Mouse (Mus musculus): ENCODE results near the gene Celf3. TPM values are rescaled to one million over a fixed set of nuclear protein-coding genes. Genes with fewer than 3 reads are reported as not detected.

The Celf3 gene
- polyA plus RNA-seq, 1 experiment from 2014 or later = 222 TPM

GRCm38 (mm10) chr3:94465632-94466430 is 12.3 kb upstream of the Celf3 start:
- no peak; the same call in 1 of the 2 replicates for ATAC-seq (ENCODE audit: low FRiP score, low read depth)
- Histone ChIP-seq H3K4me3 (no peak overlapping the region), H3K4me1 (peaks cover 38% of the 10 kb centered on the region), H3K9me3 (no peaks in the 10 kb centered on the region), H3K9ac (replicated peaks) (no peak overlapping the region), H3K27ac (replicated peaks) (peak overlapping the region; percentile 75), H3K4me2 (replicated peaks) (no peak overlapping the region), H3K27me3 (no peaks in the 10 kb centered on the region), H3K36me3 (no peaks in the 10 kb centered on the region)
- 40% methylated on average over 13 of the region's 13 CpGs for WGBS

- peaks cover 48% of the 10 kb centered on the region for H3K4me1 ChIP-seq
- WGBS = 67% methylated on average over 3 of the region's 3 CpGs
- no peak overlapping the region for H3K27ac ChIP-seq (replicated peaks)
- ATAC-seq (ENCODE audit: low FRiP score, low read depth) = no peak
- H3K9me3 ChIP-seq = no peaks in the 10 kb centered on the region
- H3K27me3 ChIP-seq = no peaks in the 10 kb centered on the region
- no peaks in the 10 kb centered on the region for H3K36me3 ChIP-seq
- no peak overlapping the region for H3K9ac ChIP-seq (replicated peaks)
- no peak overlapping the region for H3K4me2 ChIP-seq (replicated peaks)
- H3K4me3 ChIP-seq = no peak overlapping the region
These were observed 9.2 kb upstream of the Celf3 start for GRCm38 (mm10) chr3:94468931-94469330.

- Histone ChIP-seq H3K36me3 (no peaks in the 10 kb centered on the region), H3K4me2 (replicated peaks) (peak overlapping the region; percentile 54), H3K9ac (replicated peaks) (no peak overlapping the region; the same call in 1 of the 2 replicates), H3K4me3 (peak overlapping the region; percentile 36), H3K9me3 (no peaks in the 10 kb centered on the region), H3K27me3 (no peaks in the 10 kb centered on the region), H3K4me1 (peaks cover 40% of the 10 kb centered on the region), H3K27ac (replicated peaks) (0 out of 2 replicates have a peak overlapping the region, but pooled peaks have one; percentile 6)
- WGBS = 8% methylated on average over 28 of the region's 28 CpGs
- ATAC-seq (ENCODE audit: low FRiP score, low read depth) = peak; percentile 79
These were observed 5.5 kb upstream of the Celf3 start for GRCm38 (mm10) chr3:94472447-94473114.

GRCm38 (mm10) chr3:94473115-94473505 is 5.0 kb upstream of the Celf3 start:
- ATAC-seq (ENCODE audit: low FRiP score, low read depth) = no peak
- WGBS = 47% methylated on average over 10 of the region's 10 CpGs
- no peak overlapping the region for H3K9ac ChIP-seq (replicated peaks)
- H3K4me2 ChIP-seq (replicated peaks) = peak overlapping the region; percentile 54
- H3K36me3 ChIP-seq = no peaks in the 10 kb centered on the region
- H3K27me3 ChIP-seq = no peaks in the 10 kb centered on the region
- no peaks in the 10 kb centered on the region for H3K9me3 ChIP-seq
- 0 out of 2 replicates have a peak overlapping the region, but pooled peaks have one; percentile 6 for H3K27ac ChIP-seq (replicated peaks)
- H3K4me3 ChIP-seq = no peak overlapping the region
- peaks cover 44% of the 10 kb centered on the region for H3K4me1 ChIP-seq

- 75% methylated on average over 5 of the region's 5 CpGs for WGBS
These were observed 4.4 kb upstream of the Celf3 start for GRCm38 (mm10) chr3:94473567-94474232.

GRCm38 (mm10) chr3:94476301-94477035 is 1.6 kb upstream of the Celf3 start:
- peaks cover 9% of the 10 kb centered on the region for H3K36me3 ChIP-seq
- H3K27ac ChIP-seq (replicated peaks) = peak overlapping the region; percentile 32; the same call in 1 of the 2 replicates
- no peak overlapping the region for H3K4me3 ChIP-seq
- H3K4me1 ChIP-seq = peaks cover 62% of the 10 kb centered on the region
- 56% methylated on average over 8 of the region's 8 CpGs for WGBS
- H3K4me2 ChIP-seq (replicated peaks) = no peak overlapping the region
- ATAC-seq (ENCODE audit: low FRiP score, low read depth) = no peak
- no peak overlapping the region for H3K9ac ChIP-seq (replicated peaks)
- H3K9me3 ChIP-seq = no peaks in the 10 kb centered on the region
- H3K27me3 ChIP-seq = 0 out of 2 replicates have a peak, but pooled peaks cover 4% of the 10 kb centered on the region

More at GRCm38 (mm10) chr3:94473567-94474232, 4.4 kb upstream of the Celf3 start:
- H3K4me1 ChIP-seq = peaks cover 46% of the 10 kb centered on the region
- no peak overlapping the region for H3K9ac ChIP-seq (replicated peaks)
- 0 out of 2 replicates have a peak, but pooled peaks cover 2% of the 10 kb centered on the region for H3K27me3 ChIP-seq
- H3K36me3 ChIP-seq = no peaks in the 10 kb centered on the region
- H3K9me3 ChIP-seq = no peaks in the 10 kb centered on the region
- no peak for ATAC-seq (ENCODE audit: low FRiP score, low read depth)
- no peak overlapping the region for H3K4me2 ChIP-seq (replicated peaks)
- H3K27ac ChIP-seq (replicated peaks) = no peak overlapping the region
- no peak overlapping the region for H3K4me3 ChIP-seq

- H3K4me3 ChIP-seq = peak overlapping the region; percentile 67
- H3K27ac ChIP-seq (replicated peaks) = peak overlapping the region; percentile 93
- no peaks in the 10 kb centered on the region for H3K9me3 ChIP-seq
- peak overlapping the region; percentile 77 for H3K4me2 ChIP-seq (replicated peaks)
- ATAC-seq (ENCODE audit: low FRiP score, low read depth) = no peak; the same call in 1 of the 2 replicates
- peaks cover 18% of the 10 kb centered on the region for H3K36me3 ChIP-seq
- H3K9ac ChIP-seq (replicated peaks) = peak overlapping the region; percentile 79
- H3K4me1 ChIP-seq = peaks cover 67% of the 10 kb centered on the region
- 0 out of 2 replicates have a peak, but pooled peaks cover 4% of the 10 kb centered on the region for H3K27me3 ChIP-seq
- WGBS = 29% methylated on average over 4 of the region's 4 CpGs
These were observed 651 bp upstream of the Celf3 start for GRCm38 (mm10) chr3:94477444-94477843.

- Histone ChIP-seq H3K4me1 (peaks cover 69% of the 10 kb centered on the region), H3K4me2 (replicated peaks) (peak overlapping the region; percentile 77), H3K4me3 (peak overlapping the region; percentile 67), H3K27me3 (0 out of 2 replicates have a peak, but pooled peaks cover 4% of the 10 kb centered on the region), H3K9me3 (no peaks in the 10 kb centered on the region), H3K9ac (replicated peaks) (peak overlapping the region; percentile 79), H3K27ac (replicated peaks) (peak overlapping the region; percentile 93), H3K36me3 (peaks cover 21% of the 10 kb centered on the region)
- peak; percentile 4 for ATAC-seq (ENCODE audit: low FRiP score, low read depth)
- WGBS = 0% methylated on average over 8 of the region's 9 CpGs
These were observed 585 bp downstream of the Celf3 start for GRCm38 (mm10) chr3:94478591-94479169.

GRCm38 (mm10) chr3:94479564-94479963 is 1.5 kb downstream of the Celf3 start:
- 12% methylated on average over 11 of the region's 11 CpGs for WGBS
- peaks cover 76% of the 10 kb centered on the region for H3K4me1 ChIP-seq
- 0 out of 2 replicates have a peak, but pooled peaks cover 4% of the 10 kb centered on the region for H3K27me3 ChIP-seq
- H3K9me3 ChIP-seq = no peaks in the 10 kb centered on the region
- peak overlapping the region; percentile 79 for H3K9ac ChIP-seq (replicated peaks)
- peak overlapping the region; percentile 67 for H3K4me3 ChIP-seq
- ATAC-seq (ENCODE audit: low FRiP score, low read depth) = no peak
- H3K27ac ChIP-seq (replicated peaks) = peak overlapping the region; percentile 93; the same call in 1 of the 2 replicates
- H3K4me2 ChIP-seq (replicated peaks) = peak overlapping the region; percentile 77
- H3K36me3 ChIP-seq = peaks cover 21% of the 10 kb centered on the region

GRCm38 (mm10) chr3:94480291-94480884 is 2.3 kb downstream of the Celf3 start, which contains the start of gene Riiad1:
Riiad1 (minus strand) TSS chr3:94480341.
- 10% methylated on average over 16 of the region's 16 CpGs for WGBS
- Histone ChIP-seq H3K4me2 (replicated peaks) (peak within 1 kb of the TSS; percentile 77), H3K27me3 (0 out of 2 replicates have a peak, but pooled peaks cover 4% of the 10 kb centered on the region), H3K36me3 (peaks cover 23% of the 10 kb centered on the region), H3K4me1 (peaks cover 84% of the 10 kb centered on the region), H3K27ac (replicated peaks) (peak within 1 kb of the TSS; percentile 93), H3K4me3 (peak within 1 kb of the TSS; percentile 67), H3K9me3 (no peaks in the 10 kb centered on the region), H3K9ac (replicated peaks) (peak within 1 kb of the TSS; percentile 79)
- ATAC-seq (ENCODE audit: low FRiP score, low read depth) = no peak

Data from midbrain, embryonic 12.5 days (tissue).